Mouse (Mus musculus) lung, embryonic 16.5 days (tissue): ENCODE results near the gene Cbarp. TPM values are rescaled to one million over a fixed set of nuclear protein-coding genes. Genes with fewer than 3 reads are reported as not detected.

Experiments used
- ATAC-seq: fragments of 200-750 bp; cut with Nextera tagmentation; 2 replicates; pipeline ENCODE4 v1.8.0; 2017; ENCODE audit warnings: low read depth, mild to moderate bottlenecking, moderate library complexity
- H3K27ac ChIP-seq: fragments of 300-500 bp; sonication (generic); 2 replicates; pipeline ENCODE4 v1.5.1; 2014; ENCODE audit warnings: mild to moderate bottlenecking, control low read depth, low read length
- H3K27me3 ChIP-seq: fragments of 300-500 bp; sonication (generic); 2 replicates; pipeline ENCODE4 v1.6.1; 2014; ENCODE audit warnings: low read depth, low read length, mixed read lengths; ENCODE audit not compliant: control insufficient read depth, insufficient read depth
- H3K36me3 ChIP-seq: fragments of 300-500 bp; sonication (generic); 2 replicates; pipeline ENCODE4 v1.6.1; 2014; ENCODE audit warnings: low read length; ENCODE audit not compliant: control insufficient read depth, insufficient read depth
- H3K4me1 ChIP-seq: fragments of 300-500 bp; sonication (generic); replicated peaks from 2 replicates; pipeline ENCODE4 v1.6.1; 2014; ENCODE audit warnings: low read length, mixed read lengths; ENCODE audit not compliant: control insufficient read depth, insufficient read depth
- H3K4me2 ChIP-seq: fragments of 300-500 bp; sonication (generic); 2 replicates; pipeline ENCODE4 v1.6.1; 2014; ENCODE audit warnings: low read depth, low read length, control low read depth
- H3K4me3 ChIP-seq: fragments of 300-500 bp; sonication (generic); 2 replicates; pipeline ENCODE4 v1.5.1; 2014; ENCODE audit warnings: mild to moderate bottlenecking, low read length, control low read depth
- H3K9ac ChIP-seq: fragments of 300-500 bp; sonication (generic); 2 replicates; pipeline ENCODE4 v1.6.1; 2014; ENCODE audit warnings: low read length, control low read depth
- H3K9me3 ChIP-seq: fragments of 300-500 bp; sonication (generic); 2 replicates; pipeline ENCODE4 v1.6.1; 2016; ENCODE audit warnings: low read length; ENCODE audit not compliant: control insufficient read depth
- WGBS: fragments of 180-500 bp; shearing (Covaris S2); extraction: QIAGEN DNeasy Blood & Tissue Kit; methylation state at CpG from one replicate; pipeline ENCODE4 v1.1.7; 2014; 5-methylcytosine and 5-hydroxymethylcytosine counted together
- polyA plus RNA-seq: library from polyadenylated mRNA; unstranded; fragments of >200 nt; fragmentation: Nextera tagmentation; extraction: Ambion mirVana; gene quantifications from 2 replicates; pipeline ENCODE4 v1.2.1, GENCODE M21; 2015

Cbarp gene
- polyA plus RNA-seq, 1 experiment from 2014 or later: 3.9 TPM

- no peak overlapping the region for H3K4me2 ChIP-seq
- peaks cover 19% of the 10 kb centered on the region for H3K4me1 ChIP-seq
- no peak for ATAC-seq
- no peak overlapping the region for H3K4me3 ChIP-seq
- no peak overlapping the region for H3K27ac ChIP-seq
- H3K9ac ChIP-seq: no peak overlapping the region
- H3K27me3 ChIP-seq: no peaks in the 10 kb centered on the region
- 73% methylated on average over 3 of the region's 3 CpGs for WGBS
- no peaks in the 10 kb centered on the region for H3K9me3 ChIP-seq
- peaks cover 20% of the 10 kb centered on the region for H3K36me3 ChIP-seq
Measured at GRCm38 (mm10) chr10:80081075-80081474, 59.6 kb downstream of the Cbarp start.

Other genes with a start within 250 kb of the Cbarp start
- gene Cfd, start 250.0 kb downstream of the Cbarp start, polyA plus RNA-seq: not detected in 2 replicates
- 48.3 and 51.2 TPM in 2 replicates for gene Med16, start 231.9 kb downstream of the Cbarp start, polyA plus RNA-seq
- 12.8 TPM in 1 of 2 replicates, not detected in the other for gene Gm26602, start 230.0 kb downstream of the Cbarp start, polyA plus RNA-seq
- 1.0 and 1.1 TPM in 2 replicates for gene Kiss1r, start 223.9 kb downstream of the Cbarp start, polyA plus RNA-seq
- 151 and 155 TPM in 2 replicates for gene R3hdm4, start 219.6 kb downstream of the Cbarp start, polyA plus RNA-seq
- 4.1 and 4.8 TPM in 2 replicates for gene Arid3a, start 213.8 kb downstream of the Cbarp start, polyA plus RNA-seq
- 76.7 and 83.0 TPM in 2 replicates for gene Wdr18, start 180.7 kb downstream of the Cbarp start, polyA plus RNA-seq
- gene Grin3b, start 170.1 kb downstream of the Cbarp start, polyA plus RNA-seq: 0.25 and 0.75 TPM in 2 replicates
- 7.3 and 9.0 TPM in 2 replicates for gene Tmem259, start 156.5 kb downstream of the Cbarp start, polyA plus RNA-seq
- 401 and 405 TPM in 2 replicates for gene Cnn2, start 152.3 kb downstream of the Cbarp start, polyA plus RNA-seq
- 4.9 and 5.6 TPM in 2 replicates for gene Abca7, start 144.3 kb downstream of the Cbarp start, polyA plus RNA-seq
- 18.1 and 21.8 TPM in 2 replicates for gene Arhgap45, start 124.2 kb downstream of the Cbarp start, polyA plus RNA-seq
- 194 and 210 TPM in 2 replicates for gene Polr2e, start 101.0 kb downstream of the Cbarp start, polyA plus RNA-seq
- 554 and 585 TPM in 2 replicates for gene Gpx4, start 93.7 kb downstream of the Cbarp start, polyA plus RNA-seq
- gene Sbno2, start 35.3 kb downstream of the Cbarp start, polyA plus RNA-seq: 18.7 and 19.1 TPM in 2 replicates
- gene Stk11, start 25.0 kb downstream of the Cbarp start, polyA plus RNA-seq: 18.6 and 23.3 TPM in 2 replicates
- 534 and 552 TPM in 2 replicates for gene Atp5d, start 2.2 kb downstream of the Cbarp start, polyA plus RNA-seq
- gene Midn, start 7.4 kb upstream of the Cbarp start, polyA plus RNA-seq: 11.8 and 12.9 TPM in 2 replicates
- 73.4 and 83.4 TPM in 2 replicates for gene Cirbp, start 25.1 kb upstream of the Cbarp start, polyA plus RNA-seq
- 12.2 and 13.6 TPM in 2 replicates for gene 1600002K03Rik, start 32.1 kb upstream of the Cbarp start, polyA plus RNA-seq
- gene Efna2, start 38.6 kb upstream of the Cbarp start, polyA plus RNA-seq: 11.0 and 12.1 TPM in 2 replicates
- gene Mum1, start 85.6 kb upstream of the Cbarp start, polyA plus RNA-seq: 66.4 and 68.7 TPM in 2 replicates
- 313 and 320 TPM in 2 replicates for gene Ndufs7, start 108.3 kb upstream of the Cbarp start, polyA plus RNA-seq
- 27.5 and 32.8 TPM in 2 replicates for gene Gamt, start 120.2 kb upstream of the Cbarp start, polyA plus RNA-seq
- gene Dazap1, start 120.7 kb upstream of the Cbarp start, polyA plus RNA-seq: 45.4 and 50.6 TPM in 2 replicates
- 915 and 939 TPM in 2 replicates for gene Rps15, start 151.6 kb upstream of the Cbarp start, polyA plus RNA-seq
- gene Apc2, start 155.1 kb upstream of the Cbarp start, polyA plus RNA-seq: 0.67 and 0.88 TPM in 2 replicates
- gene 2310011J03Rik, start 179.7 kb upstream of the Cbarp start, polyA plus RNA-seq: 49.2 and 51.8 TPM in 2 replicates
- gene Pcsk4, start 188.7 kb upstream of the Cbarp start, polyA plus RNA-seq: 4.2 and 4.3 TPM in 2 replicates
- 15.6 and 17.0 TPM in 2 replicates for gene Reep6, start 189.1 kb upstream of the Cbarp start, polyA plus RNA-seq
- 4.1 and 8.3 TPM in 2 replicates for gene Adamtsl5, start 207.6 kb upstream of the Cbarp start, polyA plus RNA-seq
- gene Plk5, start 215.6 kb upstream of the Cbarp start, polyA plus RNA-seq: 0.48 and 0.52 TPM in 2 replicates
- 4.4 and 4.5 TPM in 2 replicates for gene Mex3d, start 246.8 kb upstream of the Cbarp start, polyA plus RNA-seq